Mouse (Mus musculus) hindbrain, embryonic 16.5 days (tissue): Measurements from ENCODE around the gene St3gal5. TPM values are rescaled to one million over a fixed set of nuclear protein-coding genes. Genes with fewer than 3 reads are reported as not detected.

Experiments used
- ATAC-seq: fragments of 200-750 bp; cut with Nextera tagmentation; 2 replicates; pipeline ENCODE4 v1.8.0; 2017; ENCODE audit warnings: moderate TSS enrichment, moderate library complexity
- H3K27ac ChIP-seq: fragments of 300-500 bp; sonication (generic); 2 replicates; pipeline ENCODE4 v1.5.1; 2014; ENCODE audit warnings: low read depth, mild to moderate bottlenecking, control low read depth, low read length, moderate library complexity
- H3K27me3 ChIP-seq: fragments of 300-500 bp; sonication (generic); replicated peaks from 2 replicates; pipeline ENCODE4 v1.6.1; 2014; ENCODE audit warnings: low read length; ENCODE audit not compliant: control insufficient read depth, insufficient read depth
- H3K36me3 ChIP-seq: fragments of 300-500 bp; sonication (generic); 2 replicates; pipeline ENCODE4 v1.6.1; 2014; ENCODE audit warnings: mild to moderate bottlenecking, low read length, moderate library complexity, mixed read lengths; ENCODE audit not compliant: control insufficient read depth, insufficient read depth
- H3K4me1 ChIP-seq: fragments of 300-500 bp; sonication (generic); 2 replicates; pipeline ENCODE4 v1.6.1; 2014; ENCODE audit warnings: low read depth, low read length; ENCODE audit not compliant: control insufficient read depth, insufficient read depth
- H3K4me2 ChIP-seq: fragments of 300-500 bp; sonication (generic); 2 replicates; pipeline ENCODE4 v1.6.1; 2014; ENCODE audit warnings: mild to moderate bottlenecking, low read length, control low read depth, moderate library complexity
- H3K4me3 ChIP-seq: fragments of 300-500 bp; sonication (generic); 2 replicates; pipeline ENCODE4 v1.5.1; 2014; ENCODE audit warnings: mild to moderate bottlenecking, low read length, control low read depth, moderate library complexity
- H3K9ac ChIP-seq: fragments of 300-500 bp; sonication (generic); 2 replicates; pipeline ENCODE4 v1.6.1; 2014; ENCODE audit warnings: low read depth, mild to moderate bottlenecking, control low read depth, low read length, moderate library complexity
- H3K9me3 ChIP-seq: fragments of 300-500 bp; sonication (generic); 2 replicates; pipeline ENCODE4 v1.6.1; 2014; ENCODE audit warnings: mild to moderate bottlenecking, low read length, moderate library complexity; ENCODE audit not compliant: control insufficient read depth
- WGBS: fragments of 180-500 bp; shearing (Covaris S2); extraction: QIAGEN DNeasy Blood & Tissue Kit; methylation state at CpG from one replicate; pipeline ENCODE4 v1.1.7; 2014; 5-methylcytosine and 5-hydroxymethylcytosine counted together
- polyA plus RNA-seq: library from polyadenylated mRNA; unstranded; fragments of >200 nt; fragmentation: Nextera tagmentation; extraction: Ambion mirVana; gene quantifications from 2 replicates; pipeline ENCODE4 v1.2.1, GENCODE M21; 2015

St3gal5 gene
- polyA plus RNA-seq, 1 experiment from 2014 or later: 69.2 TPM

- Histone ChIP-seq H3K4me1 (peaks cover 16% of the 10 kb centered on the region), H3K9ac (no peak overlapping the region), H3K27me3 (no peaks in the 10 kb centered on the region), H3K36me3 (no peaks in the 10 kb centered on the region), H3K27ac (no peak overlapping the region), H3K4me3 (no peak overlapping the region), H3K9me3 (no peaks in the 10 kb centered on the region), H3K4me2 (no peak overlapping the region)
- WGBS: 78% methylated on average over 8 of the region's 8 CpGs
- ATAC-seq: no peak
These were observed 3.5 kb downstream of the St3gal5 start for GRCm38 (mm10) chr6:72100939-72101338.

GRCm38 (mm10) chr6:72101386-72101785, 4.0 kb downstream of the St3gal5 start:
- Histone ChIP-seq H3K9ac (no peak overlapping the region), H3K4me1 (peaks cover 16% of the 10 kb centered on the region), H3K9me3 (no peaks in the 10 kb centered on the region), H3K27ac (no peak overlapping the region), H3K27me3 (no peaks in the 10 kb centered on the region), H3K36me3 (no peaks in the 10 kb centered on the region), H3K4me3 (no peak overlapping the region), H3K4me2 (no peak overlapping the region)
- 79% methylated on average over 4 of the region's 4 CpGs for WGBS
- ATAC-seq: no peak

GRCm38 (mm10) chr6:72102066-72102465, 4.7 kb downstream of the St3gal5 start:
- Histone ChIP-seq H3K9me3 (no peaks in the 10 kb centered on the region), H3K9ac (no peak overlapping the region), H3K27ac (no peak overlapping the region), H3K27me3 (no peaks in the 10 kb centered on the region), H3K4me3 (no peak overlapping the region), H3K4me2 (no peak overlapping the region), H3K36me3 (no peaks in the 10 kb centered on the region), H3K4me1 (peaks cover 16% of the 10 kb centered on the region)
- ATAC-seq: no peak
- WGBS: 82% methylated on average over 5 of the region's 5 CpGs

GRCm38 (mm10) chr6:72104534-72104933, 7.1 kb downstream of the St3gal5 start:
- WGBS: 92% methylated on average over 7 of the region's 7 CpGs

GRCm38 (mm10) chr6:72108941-72109892, 11.8 kb downstream of the St3gal5 start:
- H3K9ac ChIP-seq: no peak overlapping the region
- H3K4me1 ChIP-seq: peaks cover 15% of the 10 kb centered on the region
- H3K4me3 ChIP-seq: no peak overlapping the region
- H3K36me3 ChIP-seq: no peaks in the 10 kb centered on the region
- H3K4me2 ChIP-seq: no peak overlapping the region
- WGBS: 62% methylated on average over 14 of the region's 14 CpGs
- H3K27ac ChIP-seq: no peak overlapping the region; the same call in 1 of the 2 replicates
- no peaks in the 10 kb centered on the region for H3K9me3 ChIP-seq
- H3K27me3 ChIP-seq: no peaks in the 10 kb centered on the region
- peak; percentile 75 for ATAC-seq

More at GRCm38 (mm10) chr6:72104534-72104933, 7.1 kb downstream of the St3gal5 start:
- H3K9me3 ChIP-seq: no peaks in the 10 kb centered on the region
- no peak overlapping the region for H3K9ac ChIP-seq
- H3K36me3 ChIP-seq: no peaks in the 10 kb centered on the region
- H3K4me2 ChIP-seq: no peak overlapping the region
- no peak overlapping the region for H3K27ac ChIP-seq
- H3K4me1 ChIP-seq: peaks cover 15% of the 10 kb centered on the region
- H3K27me3 ChIP-seq: no peaks in the 10 kb centered on the region
- ATAC-seq: no peak
- H3K4me3 ChIP-seq: no peak overlapping the region

GRCm38 (mm10) chr6:72110577-72110976, 13.2 kb downstream of the St3gal5 start:
- Histone ChIP-seq H3K4me1 (peaks cover 15% of the 10 kb centered on the region), H3K27me3 (no peaks in the 10 kb centered on the region), H3K4me3 (no peak overlapping the region), H3K9ac (no peak overlapping the region), H3K36me3 (no peaks in the 10 kb centered on the region), H3K4me2 (no peak overlapping the region), H3K27ac (no peak overlapping the region), H3K9me3 (no peaks in the 10 kb centered on the region)
- no peak for ATAC-seq
- 86% methylated on average over 3 of the region's 3 CpGs for WGBS

GRCm38 (mm10) chr6:72112575-72112974, 15.2 kb downstream of the St3gal5 start:
- Histone ChIP-seq H3K9me3 (no peaks in the 10 kb centered on the region), H3K27ac (no peak overlapping the region), H3K4me2 (no peak overlapping the region), H3K9ac (no peak overlapping the region), H3K4me3 (no peak overlapping the region), H3K4me1 (peaks cover 15% of the 10 kb centered on the region), H3K27me3 (no peaks in the 10 kb centered on the region), H3K36me3 (no peaks in the 10 kb centered on the region)
- WGBS: 43% methylated on average over 6 of the region's 6 CpGs
- no peak for ATAC-seq

GRCm38 (mm10) chr6:72113093-72113702, 15.8 kb downstream of the St3gal5 start:
- 91% methylated on average over 2 of the region's 2 CpGs for WGBS
- Histone ChIP-seq H3K27ac (no peak overlapping the region), H3K9ac (no peak overlapping the region), H3K9me3 (no peaks in the 10 kb centered on the region), H3K4me3 (no peak overlapping the region), H3K27me3 (no peaks in the 10 kb centered on the region), H3K4me1 (peaks cover 15% of the 10 kb centered on the region), H3K36me3 (no peaks in the 10 kb centered on the region), H3K4me2 (no peak overlapping the region)
- no peak for ATAC-seq

- Histone ChIP-seq H3K4me3 (no peak overlapping the region), H3K4me2 (no peak overlapping the region), H3K4me1 (peaks cover 4% of the 10 kb centered on the region; the same call in 1 of the 2 replicates), H3K27ac (no peak overlapping the region), H3K9ac (no peak overlapping the region), H3K36me3 (no peaks in the 10 kb centered on the region), H3K9me3 (no peaks in the 10 kb centered on the region), H3K27me3 (no peaks in the 10 kb centered on the region)
- ATAC-seq: no peak
- 85% methylated on average over 7 of the region's 7 CpGs for WGBS
These were observed 17.5 kb downstream of the St3gal5 start for GRCm38 (mm10) chr6:72114902-72115301.
